Mouse (Mus musculus) gonadal fat pad, adult 2 months (tissue): ENCODE data around the gene Dnm1. TPM values are rescaled to one million over a fixed set of nuclear protein-coding genes. Genes with fewer than 3 reads are reported as not detected.
"Not testable (repeated sequence)": the region's sequence is repeated elsewhere in the genome, so short reads cannot be mapped to it uniquely, and the experiment has no call there.

Source experiments
- DNase-seq: peaks from one replicate; pipeline ENCODE4 v3.0.0-alpha.2; 2012; ENCODE audit warnings: low read depth
- polyA plus RNA-seq: library from polyadenylated mRNA; depleted of rRNA; stranded (reverse); fragments of >200 nt; gene quantifications from 2 replicates; pipeline ENCODE4 v1.2.3, GENCODE M21; 2012

Dnm1 gene
- polyA plus RNA-seq, 1 experiment: 19.7 TPM

- not testable (repeated sequence) for DNase-seq
Measured at GRCm38 (mm10) chr2:32362274-32362673, 9.1 kb upstream of the Dnm1 start.

- DNase-seq: no peak
Measured at GRCm38 (mm10) chr2:32361437-32361836, 8.3 kb upstream of the Dnm1 start.

DNA sequence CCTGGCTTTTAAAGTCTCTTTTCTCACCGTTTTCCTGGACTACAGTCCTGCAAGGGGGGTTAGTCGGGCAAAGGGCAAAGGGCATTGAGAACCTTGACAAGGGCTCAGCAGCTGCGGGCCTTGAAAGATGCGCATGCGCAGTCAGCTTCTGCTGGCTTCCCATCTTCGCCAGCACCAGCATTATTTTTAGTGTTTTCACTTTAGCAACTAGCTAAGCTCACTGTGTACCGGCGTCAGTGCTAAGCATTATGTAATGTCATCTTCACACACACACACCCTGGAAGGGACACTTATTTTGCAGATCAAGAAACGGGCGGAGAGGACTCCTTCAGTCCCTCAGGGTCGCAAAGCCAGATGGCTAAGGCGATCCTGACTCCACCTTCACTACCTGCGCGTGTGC is 7.6 kb upstream of the Dnm1 start:
- DNase-seq: no peak

GRCm38 (mm10) chr2:32358381-32358780 is 5.2 kb upstream of the Dnm1 start:
- DNase-seq: no peak

- DNase-seq: no peak
Measured at GRCm38 (mm10) chr2:32357710-32358109, 4.6 kb upstream of the Dnm1 start.

- DNase-seq: no peak
Measured at GRCm38 (mm10) chr2:32356216-32356615, 3.1 kb upstream of the Dnm1 start.

DNA sequence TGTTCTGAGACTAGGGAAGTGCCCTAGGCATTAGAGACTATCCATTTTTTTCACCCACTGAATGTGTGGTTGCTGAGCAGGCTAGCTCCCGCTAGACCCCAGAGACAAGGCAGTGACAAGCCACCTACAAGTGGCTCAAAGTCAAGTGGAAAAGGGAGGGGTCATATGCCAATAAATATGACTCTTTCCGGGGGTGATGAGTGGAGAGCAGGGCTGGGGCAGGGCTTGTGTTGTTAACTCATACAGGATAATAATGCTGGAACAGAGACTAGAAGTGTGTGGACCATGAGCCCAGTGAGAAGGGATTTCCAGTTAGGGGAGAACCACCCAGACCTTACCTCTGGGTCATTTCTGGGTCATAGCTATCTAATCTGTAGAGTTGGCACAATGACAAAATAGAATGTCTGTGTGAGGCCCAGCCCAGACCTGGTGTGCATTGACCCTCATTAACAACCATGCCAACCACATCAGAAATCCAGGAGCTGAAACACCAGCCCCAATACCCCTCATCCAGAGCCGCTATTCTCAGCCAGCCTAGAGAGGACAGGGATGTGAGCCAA is 1.3 kb upstream of the Dnm1 start:
- DNase-seq: no peak

DNA sequence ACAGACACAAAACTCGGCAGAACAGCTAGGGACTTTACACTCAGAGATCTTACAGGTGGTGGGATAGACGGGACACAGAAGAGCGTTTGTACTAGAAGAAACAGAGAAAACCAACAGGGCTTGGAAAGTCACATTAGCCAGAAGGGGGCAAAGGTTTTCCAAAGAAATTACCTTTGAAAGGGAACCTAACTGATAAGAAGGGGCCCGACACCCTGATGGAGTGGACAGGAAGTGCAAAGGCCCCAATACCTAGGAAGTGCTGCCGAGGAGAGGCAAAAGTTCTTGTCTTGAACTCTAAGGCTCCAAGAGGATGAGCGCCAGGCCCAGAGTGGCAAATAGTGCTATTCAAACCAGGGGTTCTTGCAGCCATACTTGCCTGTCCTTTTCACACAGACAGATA is 698 bp upstream of the Dnm1 start:
- DNase-seq: no peak

DNA sequence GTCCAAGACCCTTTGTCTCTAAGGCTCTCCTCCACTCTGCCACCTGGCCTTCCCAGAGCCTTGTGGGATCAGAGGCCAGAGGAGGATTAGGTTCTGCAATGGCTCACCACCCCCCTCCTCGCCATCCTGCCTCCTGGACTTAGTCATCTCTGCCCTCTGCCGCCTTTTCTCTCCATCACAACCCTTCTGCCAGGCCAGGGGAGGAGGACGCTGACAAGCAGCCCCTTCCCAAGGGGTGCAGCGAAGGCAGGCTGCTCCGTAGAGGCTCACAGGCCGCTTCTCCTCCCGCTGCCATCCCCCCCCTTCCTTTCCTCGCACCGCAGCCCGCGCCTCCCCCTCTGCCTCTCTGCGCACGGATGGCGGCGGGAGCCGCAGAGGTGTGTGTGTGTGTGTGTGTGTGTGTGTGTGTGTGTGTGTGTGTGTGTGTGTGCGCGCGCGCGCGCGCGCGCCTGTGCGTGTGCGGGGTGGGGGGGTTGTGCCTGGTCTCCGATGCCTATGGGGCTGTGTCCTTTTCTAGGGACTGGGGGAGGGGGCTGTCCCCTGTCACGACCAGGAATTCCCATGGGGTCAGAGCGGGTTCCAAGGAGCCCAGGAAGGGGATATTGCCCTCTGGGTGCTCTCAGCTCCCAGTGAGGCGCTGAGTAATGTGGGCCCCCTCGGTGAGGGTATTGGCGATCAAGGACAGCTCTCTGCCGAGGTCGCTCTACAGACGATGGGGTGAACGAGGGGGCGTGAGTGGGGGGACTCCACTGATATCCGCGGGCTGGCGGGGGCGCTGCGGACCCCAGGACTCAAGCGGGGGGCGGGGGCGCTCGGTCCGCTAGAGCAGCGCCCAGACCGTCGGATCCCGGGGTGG is 759 bp downstream of the Dnm1 start, which contains the start of gene Ciz1:
TSS of gene Ciz1 (plus strand) at position 177 of the 856 bp plus-strand sequence.
- no peak for DNase-seq

- DNase-seq: no peak
Measured at GRCm38 (mm10) chr2:32351471-32351961, 1.6 kb downstream of the Dnm1 start.

DNA sequence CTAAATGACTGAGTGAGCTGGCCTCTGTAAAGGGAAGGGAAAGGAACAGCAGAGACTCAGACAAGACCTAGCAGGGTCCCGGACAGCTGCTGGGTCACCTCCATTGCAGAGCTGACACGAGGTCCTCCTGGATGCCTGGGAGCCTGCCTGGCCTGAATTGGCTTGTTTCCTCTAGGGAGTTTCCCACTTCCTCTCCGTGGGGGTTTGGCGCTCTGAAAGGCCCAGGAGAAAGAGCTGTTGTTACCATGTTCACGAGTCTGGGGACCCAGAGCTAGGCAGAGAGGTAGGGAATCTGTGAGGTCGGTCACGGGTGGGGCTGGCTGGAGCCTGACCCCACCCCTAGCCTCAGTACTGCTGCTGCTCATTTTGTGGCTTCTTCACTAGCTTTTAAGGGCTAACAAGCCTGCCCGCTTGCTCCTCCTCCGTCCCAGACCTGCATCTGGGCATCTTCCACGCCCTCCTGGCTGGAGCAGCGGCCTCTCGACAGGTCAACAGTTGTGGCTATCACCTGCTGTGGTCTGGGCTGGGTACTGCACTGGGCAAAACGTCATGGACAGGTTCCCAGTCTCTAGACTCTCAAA is 2.6 kb downstream of the Dnm1 start:
- no peak for DNase-seq

GRCm38 (mm10) chr2:32349625-32350255 is 3.4 kb downstream of the Dnm1 start:
- DNase-seq: no peak

DNA sequence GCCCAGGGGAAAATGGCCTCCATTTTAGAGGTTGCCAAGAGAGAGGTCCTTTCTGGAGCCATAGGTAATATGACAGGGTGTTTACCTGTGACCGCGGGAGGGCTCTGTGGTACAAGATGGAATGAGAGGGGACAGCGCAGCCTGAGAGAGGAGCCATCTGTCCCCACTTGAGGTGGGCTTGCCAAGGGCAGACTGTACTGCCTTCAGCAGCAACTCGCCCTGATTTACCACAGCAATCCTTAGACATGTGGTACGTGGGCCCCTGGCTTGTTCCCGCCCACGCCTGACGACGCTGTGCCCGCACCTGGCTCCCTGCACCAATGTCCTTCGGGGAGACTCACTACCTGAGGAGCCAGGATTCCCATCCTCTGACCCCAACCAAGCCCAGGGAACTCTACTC is 4.8 kb downstream of the Dnm1 start:
- no peak for DNase-seq

DNA sequence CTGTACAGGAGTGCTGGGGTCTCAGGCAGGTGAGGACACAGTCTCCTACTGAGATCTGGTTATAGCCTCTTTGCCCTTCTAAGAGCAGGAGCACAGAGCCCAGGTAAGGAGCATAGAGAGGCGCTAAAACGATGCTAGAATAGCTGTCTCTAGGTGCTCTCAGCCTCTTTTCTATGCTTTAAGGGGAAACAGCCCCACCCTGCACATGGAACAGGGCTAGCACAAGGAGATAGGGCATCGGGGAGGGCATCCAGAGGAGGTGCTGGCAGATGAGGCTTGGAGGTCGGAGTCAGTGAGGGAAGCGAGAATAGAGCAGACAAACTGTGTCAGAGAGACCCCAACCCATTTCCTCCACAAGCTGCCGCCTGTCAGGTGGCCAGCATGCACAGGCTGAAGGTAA is 6.1 kb downstream of the Dnm1 start:
- no peak for DNase-seq

DNA sequence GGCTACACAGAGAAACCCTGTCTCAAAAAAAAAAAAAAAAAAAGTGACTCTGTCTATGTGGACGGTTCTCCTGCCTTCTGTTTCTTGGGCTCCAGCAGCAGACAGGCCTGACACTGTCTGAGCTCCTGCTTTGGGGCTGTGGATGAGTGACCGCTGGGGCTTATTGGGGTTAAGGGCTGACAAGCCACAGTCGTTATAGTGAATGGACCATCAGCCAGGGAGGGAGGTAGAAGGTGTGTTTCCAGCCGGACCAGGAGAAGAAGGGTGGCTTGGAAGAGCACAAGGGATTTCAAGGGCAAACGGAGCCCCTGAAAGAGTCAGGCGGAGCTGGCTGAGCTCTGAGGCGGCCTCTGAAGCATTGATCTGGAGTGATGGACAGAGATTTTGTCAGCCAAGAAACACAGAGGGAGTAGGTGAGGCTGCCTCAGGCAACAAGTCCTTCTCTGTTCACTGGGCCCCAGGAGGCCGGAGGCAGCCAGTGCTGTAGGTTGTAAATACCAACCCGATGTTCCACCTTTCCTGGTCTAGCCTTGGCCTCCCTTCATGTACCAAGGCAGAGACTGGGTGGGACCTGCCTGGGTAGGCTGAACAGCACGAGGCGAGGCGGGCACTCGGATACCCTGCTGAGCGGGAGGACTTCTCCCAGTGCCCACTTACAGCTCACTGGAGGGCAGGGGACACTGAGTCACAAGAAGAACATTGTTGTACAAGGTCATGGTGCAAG is 8.4 kb downstream of the Dnm1 start:
- DNase-seq: no peak

DNA sequence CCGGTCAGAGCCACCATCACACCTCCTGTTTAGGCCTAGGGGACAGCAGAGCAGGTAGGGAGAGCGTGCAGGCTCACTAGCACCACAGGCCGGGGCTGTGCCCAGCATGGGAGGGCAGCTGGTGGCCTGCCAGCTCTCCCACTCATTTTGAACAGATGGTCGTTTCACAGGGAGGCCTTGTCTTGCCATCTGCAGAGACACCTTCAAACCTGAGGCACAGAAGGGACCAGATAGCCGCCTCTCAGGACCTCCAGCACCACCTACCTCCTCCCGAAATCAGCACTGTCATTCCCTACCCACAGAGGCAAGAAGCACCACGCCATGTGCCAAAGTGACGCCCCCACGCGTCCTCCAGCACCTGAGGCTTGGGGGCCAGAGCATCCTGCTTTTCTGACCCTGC is 9.1 kb downstream of the Dnm1 start:
- DNase-seq: no peak

GRCm38 (mm10) chr2:32343351-32343671 is 9.8 kb downstream of the Dnm1 start:
- no peak for DNase-seq

DNA sequence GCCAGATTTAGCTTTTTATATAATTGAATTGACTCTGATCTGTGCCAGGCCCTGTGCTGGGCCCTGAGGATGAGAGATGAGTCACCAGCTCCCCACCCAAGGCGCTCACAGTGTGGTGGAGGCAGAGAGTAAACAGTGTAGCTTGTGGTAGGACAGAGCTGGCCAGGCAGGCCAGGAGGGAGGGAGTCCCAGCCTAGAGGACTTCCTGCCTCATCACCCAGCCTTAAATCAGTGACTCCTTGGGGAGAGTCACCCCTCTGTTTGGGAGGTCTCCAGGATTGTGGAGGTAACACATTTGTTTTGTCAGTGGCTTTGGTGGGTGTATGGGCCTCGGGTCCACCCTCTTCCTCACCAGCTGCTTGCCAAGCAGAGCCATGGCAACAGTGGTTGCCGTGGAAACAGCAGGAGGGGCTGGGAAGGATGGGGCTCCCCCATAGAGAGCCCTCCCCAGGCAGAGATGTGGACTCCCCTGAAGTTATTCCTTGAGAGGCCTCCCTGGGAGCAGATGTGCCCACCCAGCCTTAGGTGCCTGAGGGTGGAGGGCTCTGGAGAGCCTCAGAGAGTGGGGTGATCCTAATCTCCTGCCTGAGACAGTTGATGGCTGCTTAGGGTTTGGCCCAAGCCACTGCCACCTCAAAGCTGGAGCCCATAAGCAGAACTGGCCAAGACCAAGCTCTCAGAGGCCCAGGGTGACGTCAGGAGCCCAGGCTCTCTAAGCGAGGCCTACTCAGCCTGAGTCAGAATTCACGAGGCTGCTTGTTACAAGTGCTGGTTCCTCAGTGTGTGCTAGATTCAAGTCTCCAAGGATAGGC is 10.4 kb downstream of the Dnm1 start:
- no peak for DNase-seq

GRCm38 (mm10) chr2:32342039-32342438 is 11.1 kb downstream of the Dnm1 start:
- DNase-seq: no peak

DNA sequence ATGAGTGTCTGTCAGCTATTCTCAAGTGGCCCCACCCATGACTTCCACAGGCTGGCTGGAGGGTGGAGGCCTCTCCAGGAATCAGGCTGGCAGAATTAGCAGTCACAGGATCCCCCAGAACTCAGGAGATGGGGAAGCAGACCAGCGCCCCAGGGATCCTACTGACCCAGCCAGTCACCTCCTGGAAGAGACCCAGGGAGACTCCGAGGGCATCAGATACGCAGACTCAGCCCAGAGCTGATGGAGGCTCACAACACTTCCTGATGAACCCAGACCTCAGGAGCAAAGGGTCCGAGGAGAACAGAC is 11.6 kb downstream of the Dnm1 start:
- DNase-seq: no peak
